Mouse (Mus musculus) mouse trophoblast stem cell (cell line): ENCODE data around the gene Kif6.

Experiments used
- in situ Hi-C, 2 experiments: fragments of 300-500 bp; cut with MseI, MboI; formaldehyde crosslinking; loops; 2 replicates in 1 of 2; 3 replicates in 1 of 2; pipeline ENCODE4 v1.15.1; 2025

Kif6 gene

GRCm38 (mm10) chr17:49788187-49788974 lies 173.4 kb downstream of the Kif6 start:
- in situ Hi-C loops, result no loop called here

GRCm38 (mm10) chr17:49791546-49791945 lies 176.6 kb downstream of the Kif6 start:
- in situ Hi-C loops, result no loop called here

GRCm38 (mm10) chr17:49792217-49792743 lies 177.3 kb downstream of the Kif6 start:
- in situ Hi-C loops, result no loop called here

- in situ Hi-C loops, result no loop called here
These were observed 178.0 kb downstream of the Kif6 start for GRCm38 (mm10) chr17:49792946-49793345.

- in situ Hi-C loops, result no loop called here
These were observed 179.0 kb downstream of the Kif6 start for GRCm38 (mm10) chr17:49793965-49794364.

- in situ Hi-C loops, result no loop called here
These were observed 180.3 kb downstream of the Kif6 start for GRCm38 (mm10) chr17:49795241-49795640.

- in situ Hi-C loops, result no loop called here
These were observed 181.2 kb downstream of the Kif6 start for GRCm38 (mm10) chr17:49796116-49796515.

GRCm38 (mm10) chr17:49799168-49799567 lies 184.2 kb downstream of the Kif6 start:
- in situ Hi-C loops, result no loop called here

- in situ Hi-C loops, result no loop called here
These were observed 185.2 kb downstream of the Kif6 start for GRCm38 (mm10) chr17:49800157-49800556.

- in situ Hi-C loops, result no loop called here
These were observed 192.5 kb downstream of the Kif6 start for GRCm38 (mm10) chr17:49807461-49807860.

- in situ Hi-C loops, result no loop called here
These were observed 193.9 kb downstream of the Kif6 start for GRCm38 (mm10) chr17:49808712-49809343.

- in situ Hi-C loops, result no loop called here
These were observed 199.1 kb downstream of the Kif6 start for GRCm38 (mm10) chr17:49813893-49814640.

- in situ Hi-C loops, result no loop called here
These were observed 201.2 kb downstream of the Kif6 start for GRCm38 (mm10) chr17:49816067-49816565.

- in situ Hi-C loops, result no loop called here
These were observed 201.8 kb downstream of the Kif6 start for GRCm38 (mm10) chr17:49816703-49817102.

GRCm38 (mm10) chr17:49820203-49820602 lies 205.3 kb downstream of the Kif6 start:
- in situ Hi-C loops, result no loop called here

- in situ Hi-C loops, result no loop called here
These were observed 209.4 kb downstream of the Kif6 start for GRCm38 (mm10) chr17:49824142-49824840.

- in situ Hi-C loops, result no loop called here
These were observed 210.0 kb downstream of the Kif6 start for GRCm38 (mm10) chr17:49824841-49825450.

- in situ Hi-C loops, result no loop called here
These were observed 210.9 kb downstream of the Kif6 start for GRCm38 (mm10) chr17:49825831-49826230.

GRCm38 (mm10) chr17:49831745-49832144 lies 216.8 kb downstream of the Kif6 start:
- in situ Hi-C loops, result no loop called here

GRCm38 (mm10) chr17:49834044-49834545 lies 219.2 kb downstream of the Kif6 start:
- in situ Hi-C loops, result no loop called here

- in situ Hi-C loops, result no loop called here
These were observed 222.5 kb downstream of the Kif6 start for GRCm38 (mm10) chr17:49837417-49837816.
